Mouse (Mus musculus): ENCODE results near the gene 4933428G20Rik. TPM values are rescaled to one million over a fixed set of nuclear protein-coding genes. Genes with fewer than 3 reads are reported as not detected.
A peak's percentile ranks its signal among the peaks of the same experiment; 100 is the strongest.

The 4933428G20Rik gene
- polyA plus RNA-seq, 1 experiment from 2014 or later: 0.85 TPM

DNA sequence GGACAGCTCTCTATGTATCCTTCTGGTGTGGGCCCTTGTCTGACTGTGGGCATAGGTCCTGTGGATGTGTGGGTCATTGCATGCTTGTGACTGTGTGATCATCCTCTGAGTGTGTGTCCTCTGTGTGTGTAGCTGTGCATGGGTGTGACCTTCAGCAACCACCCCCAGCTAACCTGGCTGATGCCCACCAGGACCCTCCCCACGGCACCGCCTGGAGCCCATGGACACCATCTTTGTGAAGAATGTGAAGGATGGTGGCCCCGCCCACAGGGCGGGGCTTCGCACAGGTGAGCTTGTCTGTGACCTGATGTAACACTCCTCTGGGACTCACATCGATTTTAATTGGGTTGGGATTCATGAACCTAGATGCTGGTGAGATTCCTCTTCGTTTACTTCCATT lies 52.2 kb downstream of the 4933428G20Rik start:
- Histone ChIP-seq H3K36me3 (ENCODE audit: control insufficient read depth, insufficient read depth, low read length) (peaks cover 12% of the 10 kb centered on the region; the same call in 1 of the 2 replicates), H3K4me1 (ENCODE audit: control insufficient read depth, insufficient read depth, low read depth, low read length) (peaks cover 31% of the 10 kb centered on the region), H3K4me2 (ENCODE audit: low read length) (no peak overlapping the region), H3K27ac (ENCODE audit: low read depth, low read length) (no peak overlapping the region), H3K27me3 (replicated peaks; ENCODE audit: control insufficient read depth, insufficient read depth, low read length) (no peaks in the 10 kb centered on the region), H3K9ac (ENCODE audit: low read depth, low read length) (no peak overlapping the region), H3K9me3 (ENCODE audit: control insufficient read depth, low read length) (no peaks in the 10 kb centered on the region), H3K4me3 (ENCODE audit: low read length) (no peak overlapping the region)
- ATAC-seq: no peak
- WGBS: 76% methylated on average over 7 of the region's 7 CpGs

DNA sequence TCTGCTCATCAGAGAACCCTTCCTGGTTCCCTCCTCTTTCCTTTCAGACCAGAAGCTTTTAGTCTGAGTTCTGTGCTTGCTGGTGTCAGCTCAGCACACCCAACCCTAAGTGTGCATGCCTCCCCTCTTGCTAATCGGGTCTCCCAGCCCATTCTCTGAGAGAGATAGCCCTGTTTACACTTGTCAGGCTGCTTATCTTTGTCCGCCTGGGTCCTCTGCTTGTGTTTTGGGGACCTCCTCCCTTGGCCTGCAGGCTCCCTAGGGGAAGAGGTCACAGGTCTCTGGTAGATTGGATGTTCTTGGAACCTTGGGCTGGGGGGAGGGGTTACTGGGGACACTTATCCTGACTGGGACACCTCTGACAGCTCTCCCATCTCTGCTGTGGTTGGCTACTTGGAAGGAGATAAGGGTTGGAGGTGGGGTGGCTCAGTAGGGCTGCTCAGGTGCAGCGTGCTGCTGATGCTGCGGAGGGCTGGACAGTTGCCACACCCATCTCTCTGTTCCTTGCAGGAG lies 54.1 kb downstream of the 4933428G20Rik start:
- no peaks in the 10 kb centered on the region for H3K9me3 ChIP-seq (ENCODE audit: control insufficient read depth, low read length)

DNA sequence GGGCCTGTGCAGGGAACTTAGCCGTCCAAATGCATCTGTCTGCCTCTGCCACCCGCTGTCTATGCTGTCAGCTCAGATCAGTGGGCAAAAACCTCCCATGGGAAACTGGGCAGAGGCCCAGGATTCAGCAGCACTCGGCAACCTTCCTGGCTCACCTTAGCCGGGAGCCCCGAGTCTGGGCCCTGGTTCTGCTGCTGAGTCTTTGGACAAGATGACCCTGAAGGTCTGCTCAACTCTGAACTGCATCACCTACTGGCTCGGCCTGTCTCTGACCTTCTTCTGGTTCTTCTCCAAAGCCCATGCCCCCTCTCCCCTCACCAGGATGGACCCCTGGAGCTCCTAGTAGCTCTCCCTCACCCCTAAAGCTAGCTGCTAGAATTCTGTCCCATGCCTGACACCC lies 54.5 kb downstream of the 4933428G20Rik start:
- Histone ChIP-seq H3K27me3 (replicated peaks; ENCODE audit: control insufficient read depth, insufficient read depth, low read length) (no peaks in the 10 kb centered on the region; the same call in 1 of the 2 replicates), H3K27ac (ENCODE audit: low read depth, low read length) (no peak overlapping the region), H3K36me3 (ENCODE audit: control insufficient read depth, insufficient read depth, low read length) (0 out of 2 replicates have a peak, but pooled peaks cover 8% of the 10 kb centered on the region), H3K4me2 (ENCODE audit: low read length) (no peak overlapping the region), H3K9me3 (ENCODE audit: control insufficient read depth, low read length) (no peaks in the 10 kb centered on the region), H3K9ac (ENCODE audit: low read depth, low read length) (no peak overlapping the region), H3K4me1 (ENCODE audit: control insufficient read depth, insufficient read depth, low read depth, low read length) (peaks cover 31% of the 10 kb centered on the region), H3K4me3 (ENCODE audit: low read length) (no peak overlapping the region)
- no peak for ATAC-seq
- 65% methylated on average over 6 of the region's 6 CpGs for WGBS

More for the DNA sequence above, 54.1 kb downstream of the 4933428G20Rik start:
- H3K4me3 ChIP-seq (ENCODE audit: low read length): no peak overlapping the region
- ATAC-seq: no peak
- no peak overlapping the region for H3K4me2 ChIP-seq (ENCODE audit: low read length)
- peaks cover 31% of the 10 kb centered on the region for H3K4me1 ChIP-seq (ENCODE audit: control insufficient read depth, insufficient read depth, low read depth, low read length)
- H3K27me3 ChIP-seq (replicated peaks; ENCODE audit: control insufficient read depth, insufficient read depth, low read length): no peaks in the 10 kb centered on the region; the same call in 1 of the 2 replicates
- no peak overlapping the region for H3K9ac ChIP-seq (ENCODE audit: low read depth, low read length)
- WGBS: 69% methylated on average over 4 of the region's 4 CpGs
- H3K27ac ChIP-seq (ENCODE audit: low read depth, low read length): no peak overlapping the region
- H3K36me3 ChIP-seq (ENCODE audit: control insufficient read depth, insufficient read depth, low read length): 0 out of 2 replicates have a peak, but pooled peaks cover 8% of the 10 kb centered on the region

DNA sequence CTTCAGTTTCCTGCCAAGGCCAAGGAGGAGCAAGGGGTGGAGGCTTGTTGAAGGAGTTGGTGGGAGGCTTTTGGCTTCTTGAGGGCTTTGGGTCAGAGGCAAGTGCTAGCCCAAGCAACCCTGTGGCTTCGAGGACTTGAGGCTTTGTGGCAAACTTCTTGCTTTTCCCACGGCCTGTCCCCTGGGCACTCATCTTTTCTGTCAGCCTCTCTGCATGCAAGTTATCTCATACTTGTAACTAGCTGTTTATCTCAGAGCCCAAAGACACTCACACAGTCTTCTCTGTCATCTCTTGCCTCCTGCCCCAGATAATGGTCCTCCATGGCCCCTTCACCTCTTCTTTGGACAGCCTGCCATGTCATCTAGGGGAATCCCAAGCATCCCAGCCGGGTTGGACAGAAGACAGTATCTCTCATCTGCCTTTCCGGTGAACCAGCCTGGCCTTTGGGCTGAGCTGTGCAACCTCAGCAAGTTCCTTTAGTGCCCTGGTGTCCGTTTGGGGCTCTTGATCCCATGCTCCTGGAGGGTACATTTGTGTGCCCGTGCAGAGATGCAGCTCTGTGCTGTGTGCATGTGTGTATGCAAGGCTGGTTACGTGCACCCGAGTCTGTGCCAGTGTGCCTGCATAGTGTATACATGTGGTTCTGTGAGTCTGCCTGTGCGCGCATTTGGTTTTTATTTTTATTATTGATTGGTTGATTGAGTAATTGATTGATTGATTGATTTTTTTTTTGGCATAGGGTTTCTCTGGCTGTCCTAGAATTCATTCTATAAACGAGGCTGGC lies 57.1 kb downstream of the 4933428G20Rik start:
- no peak for ATAC-seq
- 0 out of 2 replicates have a peak, but pooled peaks cover 1% of the 10 kb centered on the region for H3K36me3 ChIP-seq (ENCODE audit: control insufficient read depth, insufficient read depth, low read length)
- H3K4me3 ChIP-seq (ENCODE audit: low read length): no peak overlapping the region
- 86% methylated on average over 11 of the region's 11 CpGs for WGBS
- no peak overlapping the region for H3K4me2 ChIP-seq (ENCODE audit: low read length)
- H3K27me3 ChIP-seq (replicated peaks; ENCODE audit: control insufficient read depth, insufficient read depth, low read length): peaks cover 11% of the 10 kb centered on the region
- no peak overlapping the region for H3K9ac ChIP-seq (ENCODE audit: low read depth, low read length)
- no peak overlapping the region for H3K27ac ChIP-seq (ENCODE audit: low read depth, low read length)
- peaks cover 22% of the 10 kb centered on the region for H3K4me1 ChIP-seq (ENCODE audit: control insufficient read depth, insufficient read depth, low read depth, low read length)
- H3K9me3 ChIP-seq (ENCODE audit: control insufficient read depth, low read length): no peaks in the 10 kb centered on the region

DNA sequence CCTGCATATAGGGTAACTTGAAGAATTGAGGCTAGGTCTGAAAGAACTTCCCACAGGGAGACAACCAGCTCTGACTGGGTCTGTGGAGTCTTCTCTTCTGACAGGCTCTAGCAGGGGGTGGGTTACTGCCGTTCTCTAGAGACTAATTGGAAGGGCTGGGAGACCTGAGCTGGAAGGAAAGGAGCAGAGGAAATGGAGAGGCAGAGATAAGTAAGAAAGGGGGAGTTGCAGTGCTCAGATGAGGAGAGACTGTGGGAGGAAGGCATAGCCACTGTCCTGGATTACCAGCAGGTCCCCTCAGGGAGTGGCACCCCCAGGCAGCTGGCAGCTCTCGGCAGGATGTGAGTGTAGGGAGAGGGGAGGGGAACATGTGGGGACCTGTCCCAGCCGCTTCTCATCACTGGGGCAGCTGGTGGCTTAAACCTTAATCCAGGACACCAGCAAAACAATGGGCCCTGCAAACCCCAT lies 58.4 kb downstream of the 4933428G20Rik start:
- peaks cover 22% of the 10 kb centered on the region for H3K4me1 ChIP-seq (ENCODE audit: control insufficient read depth, insufficient read depth, low read depth, low read length)
- WGBS: 14% methylated on average over 3 of the region's 3 CpGs
- H3K4me2 ChIP-seq (ENCODE audit: low read length): peak overlapping the region; percentile 28
- H3K27me3 ChIP-seq (replicated peaks; ENCODE audit: control insufficient read depth, insufficient read depth, low read length): peaks cover 11% of the 10 kb centered on the region
- no peak overlapping the region for H3K4me3 ChIP-seq (ENCODE audit: low read length)
- H3K9ac ChIP-seq (ENCODE audit: low read depth, low read length): peak overlapping the region; percentile 5; the same call in 1 of the 2 replicates
- no peaks in the 10 kb centered on the region for H3K36me3 ChIP-seq (ENCODE audit: control insufficient read depth, insufficient read depth, low read length)
- H3K27ac ChIP-seq (ENCODE audit: low read depth, low read length): no peak overlapping the region
- H3K9me3 ChIP-seq (ENCODE audit: control insufficient read depth, low read length): no peaks in the 10 kb centered on the region
- ATAC-seq: no peak

DNA sequence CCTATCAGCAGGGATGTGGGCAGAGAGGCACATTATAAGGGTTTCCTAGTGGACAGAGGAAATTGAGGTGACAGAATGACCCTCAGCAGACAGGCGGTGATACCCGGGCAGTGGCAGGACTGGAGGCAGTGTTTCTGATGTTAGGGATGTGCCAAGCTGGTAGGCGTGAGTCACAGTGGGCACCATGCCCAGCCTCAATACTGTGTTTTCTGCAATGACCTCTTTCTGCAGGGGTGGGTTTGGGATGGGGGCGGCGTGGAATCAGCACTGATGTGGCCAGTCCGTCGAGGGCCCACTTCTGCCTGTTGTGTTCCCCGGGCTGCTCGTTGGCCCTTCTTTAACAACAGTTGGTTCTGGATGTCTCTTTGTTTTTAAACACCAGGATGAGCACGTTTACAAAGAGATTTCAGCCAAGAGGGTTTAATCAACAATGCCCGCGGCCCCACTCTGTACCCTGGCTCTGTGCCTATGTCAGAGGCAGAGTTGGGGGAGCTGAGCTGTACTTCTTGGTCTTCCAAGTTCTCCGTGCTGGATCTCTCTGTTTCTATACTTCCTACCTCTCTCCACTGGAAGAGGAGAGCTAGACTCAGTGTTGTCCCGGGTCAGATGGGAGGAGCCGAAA lies 59.0 kb downstream of the 4933428G20Rik start:
- 39% methylated on average over 15 of the region's 15 CpGs for WGBS
- no peak for ATAC-seq

More for the DNA sequence above, 59.0 kb downstream of the 4933428G20Rik start:
- Histone ChIP-seq H3K9ac (ENCODE audit: low read depth, low read length) (peak overlapping the region; percentile 5; the same call in 1 of the 2 replicates), H3K27me3 (replicated peaks; ENCODE audit: control insufficient read depth, insufficient read depth, low read length) (peaks cover 11% of the 10 kb centered on the region), H3K4me2 (ENCODE audit: low read length) (peak overlapping the region; percentile 59), H3K36me3 (ENCODE audit: control insufficient read depth, insufficient read depth, low read length) (no peaks in the 10 kb centered on the region), H3K27ac (ENCODE audit: low read depth, low read length) (no peak overlapping the region), H3K9me3 (ENCODE audit: control insufficient read depth, low read length) (no peaks in the 10 kb centered on the region), H3K4me1 (ENCODE audit: control insufficient read depth, insufficient read depth, low read depth, low read length) (peaks cover 22% of the 10 kb centered on the region), H3K4me3 (ENCODE audit: low read length) (peak overlapping the region; percentile 41)

Other genes with a start within 250 kb of the 4933428G20Rik start
- 142 and 155 TPM in 2 replicates for gene Npepps, start 219.7 kb downstream of the 4933428G20Rik start, polyA plus RNA-seq (2015; fragmentation: Nextera tagmentation; extraction: Ambion mirVana)
- 38.2 and 39.5 TPM in 2 replicates for gene Mrpl45, start 184.6 kb downstream of the 4933428G20Rik start, polyA plus RNA-seq (2015; fragmentation: Nextera tagmentation; extraction: Ambion mirVana)
- 0.43 and 0.51 TPM in 2 replicates for gene Gpr179, start 148.3 kb downstream of the 4933428G20Rik start, polyA plus RNA-seq (2015; fragmentation: Nextera tagmentation; extraction: Ambion mirVana)
- gene Socs7, start 137.8 kb downstream of the 4933428G20Rik start, polyA plus RNA-seq (2015; fragmentation: Nextera tagmentation; extraction: Ambion mirVana): 7.3 and 8.1 TPM in 2 replicates
- 8.5 and 9.4 TPM in 2 replicates for gene Arhgap23, start 84.8 kb downstream of the 4933428G20Rik start, polyA plus RNA-seq (2015; fragmentation: Nextera tagmentation; extraction: Ambion mirVana)
- gene Srcin1, start 75.8 kb upstream of the 4933428G20Rik start, polyA plus RNA-seq (2015; fragmentation: Nextera tagmentation; extraction: Ambion mirVana): 8.0 and 8.9 TPM in 2 replicates
- 1.2 and 1.4 TPM in 2 replicates for gene Epop, start 129.4 kb upstream of the 4933428G20Rik start, polyA plus RNA-seq (2015; fragmentation: Nextera tagmentation; extraction: Ambion mirVana)
- gene Mllt6, start 163.1 kb upstream of the 4933428G20Rik start, polyA plus RNA-seq (2015; fragmentation: Nextera tagmentation; extraction: Ambion mirVana): 3.1 and 3.3 TPM in 2 replicates
- 37.2 and 42.4 TPM in 2 replicates for gene Cisd3, start 185.5 kb upstream of the 4933428G20Rik start, polyA plus RNA-seq (2015; fragmentation: Nextera tagmentation; extraction: Ambion mirVana)
- gene Pcgf2, start 200.2 kb upstream of the 4933428G20Rik start, polyA plus RNA-seq (2015; fragmentation: Nextera tagmentation; extraction: Ambion mirVana): 15.4 and 19.2 TPM in 2 replicates
- 422 and 438 TPM in 2 replicates for gene Psmb3, start 203.1 kb upstream of the 4933428G20Rik start, polyA plus RNA-seq (2015; fragmentation: Nextera tagmentation; extraction: Ambion mirVana)
- 3.6 and 4.4 TPM in 2 replicates for gene Pip4k2b, start 244.4 kb upstream of the 4933428G20Rik start, polyA plus RNA-seq (2015; fragmentation: Nextera tagmentation; extraction: Ambion mirVana)

Measured in hindbrain, embryonic 16.5 days (tissue).